8 mouse cellular contexts compared by ENCODE assay signal in genomic region chr9:20743946-20744738, GRCm38 (mm10). TPM values are rescaled to one million over a fixed set of nuclear protein-coding genes. Genes with fewer than 3 reads are reported as not detected.
DNase-seq lines count a peak whose midpoint lies in the region; ATAC-seq and TF ChIP-seq lines count a peak whose summit lies in the region.

No protein-coding gene starts in this region.

- H3K9ac ChIP-seq in forebrain, embryonic 12.5 days = no peak overlapping the region

- H3K4me1 ChIP-seq in forebrain, embryonic 12.5 days = peaks cover 41% of the 10 kb centered on the region

- peak; percentile 41 for DNase-seq in gastrocnemius, adult 2 months
- no peak for DNase-seq in gastrocnemius, adult 18-20 months (ENCODE audit: low spot score)
- peak; percentile 73 to 76 for DNase-seq in right cerebral cortex, postnatal 10 days (ENCODE audit: low spot score in 2 of 2)
- DNase-seq in right cerebral cortex, adult 18-20 months = no peak
- DNase-seq in thymus, postnatal 0 days (ENCODE audit: low spot score) = peak; percentile 50
- no peak for DNase-seq in yolk sac, embryonic 10.5 days (ENCODE audit: low spot score)

- ATAC-seq in forebrain, embryonic 12.5 days (ENCODE audit: low FRiP score) = no peak
- 0 out of 2 replicates have a peak, but pooled peaks have one; percentile 33 for ATAC-seq in megakaryocyte, adult 5-6 weeks (ENCODE audit: poor library complexity, severe bottlenecking)

- TF ChIP-seq CTCF in gastrocnemius, adult 2 months (IDR thresholded peaks at IDR 0.05) = peak; percentile 80

- WGBS in forebrain, embryonic 12.5 days = 7% methylated on average over 22 of the region's 22 CpGs

- H3K27ac ChIP-seq in gastrocnemius, adult 2 months = no peak overlapping the region
- no peak overlapping the region for H3K27ac ChIP-seq in forebrain, embryonic 12.5 days

- intact Hi-C loops in gastrocnemius, adult 2 months (cut with DNase I) = no loop called here

- H3K4me2 ChIP-seq in forebrain, embryonic 12.5 days = peak overlapping the region; percentile 91; the same call in 1 of the 2 replicates

- no peak overlapping the region for H3K4me3 ChIP-seq in gastrocnemius, adult 2 months
- peak overlapping the region; percentile 7; the same call in 1 of the 2 replicates for H3K4me3 ChIP-seq in forebrain, embryonic 12.5 days (replicated peaks)

- peaks cover 46% of the 10 kb centered on the region for H3K27me3 ChIP-seq in forebrain, embryonic 12.5 days

- no peaks in the 10 kb centered on the region for H3K36me3 ChIP-seq in forebrain, embryonic 12.5 days (replicated peaks)

- no peaks in the 10 kb centered on the region for H3K9me3 ChIP-seq in forebrain, embryonic 12.5 days

RNA-seq across cellular contexts. Expression of gene Olfm2, which starts 2.0 kb away (rescaled TPM):
- total RNA-seq in gastrocnemius, adult 2 months (2021) = under 1 TPM; 0.20 TPM
- total RNA-seq in gastrocnemius, adult 18-20 months (2021) = under 1 TPM in 1 of 2 experiments, not detected in 1; 0.11 TPM
- polyA plus RNA-seq in forebrain, embryonic 12.5 days (2016; fragmentation: Nextera tagmentation; extraction: Ambion mirVana) = 35.2 and 36.4 TPM in 2 replicates
- total RNA-seq in megakaryocyte, adult 5-6 weeks (2015) = not detected in 2 replicates
- total RNA-seq in megakaryocyte, adult 5-6 weeks (2017) = not detected in 2 replicates
- polyA plus RNA-seq in thymus, postnatal 0 days (2015; fragmentation: Nextera tagmentation; extraction: Ambion mirVana) = 0.24 and 0.52 TPM in 2 replicates

Comparison
In these comparisons a context has a peak if more than half of its experiments do, and no peak if none do; other contexts are left out.
1. DNase-seq: peak in gastrocnemius, adult 2 months (single experiment), right cerebral cortex, postnatal 10 days (2 of 2) and thymus, postnatal 0 days (single experiment); none in gastrocnemius, adult 18-20 months (single experiment), right cerebral cortex, adult 18-20 months (single experiment) and yolk sac, embryonic 10.5 days (single experiment).